Mouse (Mus musculus): ENCODE results near the gene Ptges2. TPM values are rescaled to one million over a fixed set of nuclear protein-coding genes. Genes with fewer than 3 reads are reported as not detected.
A peak's percentile ranks its signal among the peaks of the same experiment; 100 is the strongest.
"Not testable (repeated sequence)": the region's sequence is repeated elsewhere in the genome, so short reads cannot be mapped to it uniquely, and the experiment has no call there.

Ptges2 gene
- polyA plus RNA-seq, 1 experiment from 2014 or later = 44.8 TPM

GRCm38 (mm10) chr2:32358381-32358780 is 37.3 kb upstream of the Ptges2 start:
- H3K4me2 ChIP-seq (ENCODE audit: low read length) = no peak overlapping the region
- no peak for TF ChIP-seq CTCF (IDR thresholded peaks at IDR 0.05; ENCODE audit: low read depth)
- 64% methylated on average over 10 of the region's 10 CpGs for WGBS
- no peaks in the 10 kb centered on the region for H3K9me3 ChIP-seq (replicated peaks; ENCODE audit: low read length)
- no peak for DNase-seq (ENCODE audit: low spot score)
- no peak for ATAC-seq (replicated peaks; ENCODE audit: low FRiP score, low read depth)
- H3K4me1 ChIP-seq (replicated peaks; ENCODE audit: insufficient read depth, low read length) = no peaks in the 10 kb centered on the region; the same call in 1 of the 2 replicates
- H3K27ac ChIP-seq = no peak overlapping the region
- H3K9ac ChIP-seq (ENCODE audit: low read depth, low read length) = no peak overlapping the region
- H3K27me3 ChIP-seq (ENCODE audit: insufficient read depth, low read length) = no peaks in the 10 kb centered on the region
- H3K4me3 ChIP-seq (replicated peaks; ENCODE audit: low read depth, low read length) = no peak overlapping the region
- H3K36me3 ChIP-seq (ENCODE audit: insufficient read depth, low read length) = no peaks in the 10 kb centered on the region

DNA sequence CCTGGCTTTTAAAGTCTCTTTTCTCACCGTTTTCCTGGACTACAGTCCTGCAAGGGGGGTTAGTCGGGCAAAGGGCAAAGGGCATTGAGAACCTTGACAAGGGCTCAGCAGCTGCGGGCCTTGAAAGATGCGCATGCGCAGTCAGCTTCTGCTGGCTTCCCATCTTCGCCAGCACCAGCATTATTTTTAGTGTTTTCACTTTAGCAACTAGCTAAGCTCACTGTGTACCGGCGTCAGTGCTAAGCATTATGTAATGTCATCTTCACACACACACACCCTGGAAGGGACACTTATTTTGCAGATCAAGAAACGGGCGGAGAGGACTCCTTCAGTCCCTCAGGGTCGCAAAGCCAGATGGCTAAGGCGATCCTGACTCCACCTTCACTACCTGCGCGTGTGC is 35.0 kb upstream of the Ptges2 start:
- Histone ChIP-seq H3K4me1 (replicated peaks; ENCODE audit: insufficient read depth, low read length) (peaks cover 7% of the 10 kb centered on the region; the same call in 1 of the 2 replicates), H3K27ac (0 out of 2 replicates have a peak overlapping the region, but pooled peaks have one; percentile 15), H3K4me2 (ENCODE audit: low read length) (peak overlapping the region; percentile 73), H3K27me3 (ENCODE audit: insufficient read depth, low read length) (no peaks in the 10 kb centered on the region), H3K9me3 (replicated peaks; ENCODE audit: low read length) (no peaks in the 10 kb centered on the region), H3K4me3 (replicated peaks; ENCODE audit: low read depth, low read length) (peak overlapping the region; percentile 29), H3K36me3 (ENCODE audit: insufficient read depth, low read length) (peaks cover 6% of the 10 kb centered on the region; the same call in 1 of the 2 replicates), H3K9ac (ENCODE audit: low read depth, low read length) (no peak overlapping the region)
- no peak for TF ChIP-seq CTCF (IDR thresholded peaks at IDR 0.05; ENCODE audit: low read depth)
- 3% methylated on average over 14 of the region's 14 CpGs for WGBS
- 0 out of 2 replicates have a peak, but pooled peaks have one; percentile 2 for ATAC-seq (replicated peaks; ENCODE audit: low FRiP score, low read depth)
- DNase-seq (ENCODE audit: low spot score) = peak; percentile 82

DNA sequence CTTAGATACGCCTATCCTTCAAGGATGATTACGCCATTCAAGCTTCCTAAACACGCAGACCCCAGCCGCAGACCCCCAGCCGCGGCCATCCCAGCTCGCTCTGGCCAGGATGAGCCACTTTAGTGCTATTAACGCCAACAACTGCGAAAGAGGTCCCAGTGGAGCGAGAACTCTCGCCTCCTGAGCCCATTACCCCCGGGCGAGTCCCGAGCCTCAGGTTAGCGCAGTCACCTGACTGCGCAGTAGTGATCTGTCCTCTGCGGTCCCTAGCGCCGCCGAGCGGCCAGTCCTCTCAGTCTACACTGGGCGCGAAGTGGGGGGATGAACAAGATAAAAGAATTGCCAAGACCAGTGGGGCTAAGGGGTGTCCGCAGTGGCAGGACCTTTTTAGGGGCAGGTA is 34.3 kb upstream of the Ptges2 start:
- peaks cover 7% of the 10 kb centered on the region; the same call in 1 of the 2 replicates for H3K4me1 ChIP-seq (replicated peaks; ENCODE audit: insufficient read depth, low read length)
- no peaks in the 10 kb centered on the region for H3K9me3 ChIP-seq (replicated peaks; ENCODE audit: low read length)
- no peak overlapping the region for H3K9ac ChIP-seq (ENCODE audit: low read depth, low read length)
- no peak overlapping the region for H3K27ac ChIP-seq
- ATAC-seq (replicated peaks; ENCODE audit: low FRiP score, low read depth) = peak; percentile 67
- peak; percentile 73 for DNase-seq (ENCODE audit: low spot score)
- peaks cover 8% of the 10 kb centered on the region for H3K36me3 ChIP-seq (ENCODE audit: insufficient read depth, low read length)
- peak overlapping the region; percentile 29 for H3K4me3 ChIP-seq (replicated peaks; ENCODE audit: low read depth, low read length)
- H3K4me2 ChIP-seq (ENCODE audit: low read length) = peak overlapping the region; percentile 73
- peak; percentile 65 for TF ChIP-seq CTCF (IDR thresholded peaks at IDR 0.05; ENCODE audit: low read depth)
- H3K27me3 ChIP-seq (ENCODE audit: insufficient read depth, low read length) = no peaks in the 10 kb centered on the region
- 2% methylated on average over 24 of the region's 24 CpGs for WGBS

DNA sequence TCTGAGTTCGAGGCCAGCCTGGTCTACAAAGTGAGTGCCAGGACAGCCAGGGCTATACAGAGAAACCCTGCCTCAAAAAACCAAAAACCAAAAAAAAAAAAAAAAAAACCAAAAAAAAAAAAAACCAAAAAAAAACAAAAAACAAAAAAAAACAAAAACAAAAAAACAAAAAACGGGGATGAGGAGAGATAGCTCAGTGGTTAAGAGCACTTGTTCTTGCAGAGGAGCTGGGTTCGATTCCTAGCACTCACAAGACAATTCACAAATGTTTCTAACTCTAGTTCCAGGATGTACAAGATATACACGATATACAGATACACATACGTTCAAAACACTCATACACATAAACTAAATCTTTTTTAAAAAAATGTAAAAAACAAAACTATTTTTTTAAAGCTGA is 33.4 kb upstream of the Ptges2 start:
- H3K36me3 ChIP-seq (ENCODE audit: insufficient read depth, low read length) = peaks cover 17% of the 10 kb centered on the region
- not testable (repeated sequence) for ATAC-seq (replicated peaks; ENCODE audit: low FRiP score, low read depth); H3K4me1 ChIP-seq (replicated peaks; ENCODE audit: insufficient read depth, low read length); H3K9me3 ChIP-seq (replicated peaks; ENCODE audit: low read length); H3K27me3 ChIP-seq (ENCODE audit: insufficient read depth, low read length)
- H3K9ac ChIP-seq (ENCODE audit: low read depth, low read length) = peak overlapping the region; percentile 89
- H3K27ac ChIP-seq = peak overlapping the region; percentile 95; the same call in 1 of the 2 replicates
- DNase-seq (ENCODE audit: low spot score) = peak; percentile 27
- peak overlapping the region; percentile 85 for H3K4me2 ChIP-seq (ENCODE audit: low read length)
- WGBS = 32% methylated on average over 5 of the region's 5 CpGs
- peak overlapping the region; percentile 76 for H3K4me3 ChIP-seq (replicated peaks; ENCODE audit: low read depth, low read length)

DNA sequence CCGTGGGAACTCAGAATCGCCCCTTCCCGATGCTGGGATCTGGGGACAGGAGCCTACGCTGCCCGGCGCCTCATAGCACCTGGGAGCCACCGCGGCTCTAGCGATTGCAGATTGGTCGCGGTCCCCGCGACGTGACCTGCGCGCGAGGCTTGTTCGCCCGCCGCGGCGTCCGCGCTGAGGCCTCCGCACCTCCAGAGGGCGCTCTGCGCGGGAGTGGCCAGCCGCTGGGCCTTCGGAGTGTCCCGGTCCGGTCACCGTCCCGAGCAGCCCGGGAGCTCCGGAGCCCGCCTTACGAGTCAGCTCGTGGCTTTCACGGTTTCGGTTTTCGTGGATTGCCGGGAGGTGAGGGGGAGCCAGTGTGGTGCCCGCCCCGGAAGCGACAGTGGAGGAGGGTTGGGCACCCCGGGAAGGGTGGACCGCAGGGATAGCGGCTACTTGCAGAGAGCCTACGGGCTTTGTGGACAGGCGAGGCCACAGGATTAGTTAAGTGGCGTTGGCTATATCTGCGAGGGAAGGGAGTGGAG is 32.8 kb upstream of the Ptges2 start:
- H3K27me3 ChIP-seq (ENCODE audit: insufficient read depth, low read length) = no peaks in the 10 kb centered on the region
- TF ChIP-seq CTCF (IDR thresholded peaks at IDR 0.05; ENCODE audit: low read depth) = peak; percentile 93
- no peaks in the 10 kb centered on the region for H3K9me3 ChIP-seq (replicated peaks; ENCODE audit: low read length)
- peak overlapping the region; percentile 85 for H3K4me2 ChIP-seq (ENCODE audit: low read length)
- peaks cover 19% of the 10 kb centered on the region for H3K36me3 ChIP-seq (ENCODE audit: insufficient read depth, low read length)
- WGBS = under 1% methylated on average over 53 of the region's 53 CpGs
- H3K4me3 ChIP-seq (replicated peaks; ENCODE audit: low read depth, low read length) = peak overlapping the region; percentile 76
- peak overlapping the region; percentile 89 for H3K9ac ChIP-seq (ENCODE audit: low read depth, low read length)
- ATAC-seq (replicated peaks; ENCODE audit: low FRiP score, low read depth) (peak; percentile 85), DNase-seq (ENCODE audit: low spot score) (peak; percentile 88)
- peaks cover 7% of the 10 kb centered on the region; the same call in 1 of the 2 replicates for H3K4me1 ChIP-seq (replicated peaks; ENCODE audit: insufficient read depth, low read length)
- H3K27ac ChIP-seq = peak overlapping the region; percentile 95

GRCm38 (mm10) chr2:32363376-32364106 is 32.2 kb upstream of the Ptges2 start:
- Histone ChIP-seq H3K4me2 (ENCODE audit: low read length) (peak overlapping the region; percentile 85), H3K9ac (ENCODE audit: low read depth, low read length) (peak overlapping the region; percentile 89), H3K27me3 (ENCODE audit: insufficient read depth, low read length) (no peaks in the 10 kb centered on the region), H3K36me3 (ENCODE audit: insufficient read depth, low read length) (peaks cover 19% of the 10 kb centered on the region), H3K9me3 (replicated peaks; ENCODE audit: low read length) (no peaks in the 10 kb centered on the region), H3K27ac (peak overlapping the region; percentile 95), H3K4me1 (replicated peaks; ENCODE audit: insufficient read depth, low read length) (peaks cover 7% of the 10 kb centered on the region; the same call in 1 of the 2 replicates), H3K4me3 (replicated peaks; ENCODE audit: low read depth, low read length) (peak overlapping the region; percentile 76)
- peak; percentile 43 for ATAC-seq (replicated peaks; ENCODE audit: low FRiP score, low read depth)
- peak; percentile 85 for DNase-seq (ENCODE audit: low spot score)
- TF ChIP-seq CTCF (IDR thresholded peaks at IDR 0.05; ENCODE audit: low read depth) = no peak
- WGBS = 4% methylated on average over 19 of the region's 19 CpGs
